Mouse (Mus musculus) embryonic facial prominence, embryonic 14.5 days (tissue): ENCODE measurements around the gene Cntn3. TPM values are rescaled to one million over a fixed set of nuclear protein-coding genes. Genes with fewer than 3 reads are reported as not detected.

Source experiments
- ATAC-seq: fragments of 200-750 bp; cut with Nextera tagmentation; 2 replicates; pipeline ENCODE4 v1.8.0; 2017; ENCODE audit warnings: low read depth, moderate number of reproducible peaks, moderate TSS enrichment
- DNase-seq: peaks from one replicate; pipeline ENCODE4 v3.0.0-alpha.2; 2015; ENCODE audit warnings: low spot score
- H3K27ac ChIP-seq: fragments of 300-500 bp; sonication (generic); replicated peaks from 2 replicates; pipeline ENCODE4 v1.5.1; 2014; ENCODE audit warnings: low read depth, mild to moderate bottlenecking, low read length, moderate library complexity
- H3K27me3 ChIP-seq: fragments of 300-500 bp; sonication (generic); replicated peaks from 2 replicates; pipeline ENCODE4 v1.6.1; 2014; ENCODE audit warnings: low read length; ENCODE audit not compliant: control insufficient read depth, insufficient read depth
- H3K36me3 ChIP-seq: fragments of 300-500 bp; sonication (generic); 2 replicates; pipeline ENCODE4 v1.6.1; 2014; ENCODE audit warnings: low read length, mixed read lengths; ENCODE audit not compliant: control insufficient read depth, insufficient read depth
- H3K4me1 ChIP-seq: fragments of 300-500 bp; sonication (generic); 2 replicates; pipeline ENCODE4 v1.6.1; 2014; ENCODE audit warnings: antibody characterized with exemption, low read length; ENCODE audit not compliant: control insufficient read depth, insufficient read depth
- H3K4me2 ChIP-seq: fragments of 300-500 bp; sonication (generic); 2 replicates; pipeline ENCODE4 v1.6.1; 2014; ENCODE audit warnings: low read depth, mild to moderate bottlenecking, low read length, moderate library complexity, mixed read lengths
- H3K4me3 ChIP-seq: fragments of 300-500 bp; sonication (generic); 2 replicates; pipeline ENCODE4 v1.5.1; 2014; ENCODE audit warnings: low read depth, mild to moderate bottlenecking, low read length
- H3K9ac ChIP-seq: fragments of 300-500 bp; sonication (generic); 2 replicates; pipeline ENCODE4 v1.6.1; 2014; ENCODE audit warnings: low read depth, mild to moderate bottlenecking, low read length, moderate library complexity, mixed read lengths
- H3K9me3 ChIP-seq: fragments of 300-500 bp; sonication (generic); 2 replicates; pipeline ENCODE4 v1.6.1; 2016; ENCODE audit warnings: low read length; ENCODE audit not compliant: control insufficient read depth
- WGBS: fragments of 180-500 bp; shearing (Covaris S2); extraction: QIAGEN DNeasy Blood & Tissue Kit; methylation state at CpG from one replicate; pipeline ENCODE4 v1.1.7; 2014; 5-methylcytosine and 5-hydroxymethylcytosine counted together
- polyA plus RNA-seq: library from polyadenylated mRNA; unstranded; fragments of >200 nt; fragmentation: Nextera tagmentation; extraction: Ambion mirVana; gene quantifications from 2 replicates; pipeline ENCODE4 v1.2.1, GENCODE M21; 2014

Cntn3 gene
- polyA plus RNA-seq, 1 experiment from 2014 or later: 2.2 TPM

- Histone ChIP-seq H3K36me3 (no peaks in the 10 kb centered on the region), H3K4me1 (no peaks in the 10 kb centered on the region), H3K27ac (no peak overlapping the region), H3K27me3 (no peaks in the 10 kb centered on the region), H3K9ac (no peak overlapping the region), H3K4me2 (no peak overlapping the region), H3K4me3 (no peak overlapping the region), H3K9me3 (no peaks in the 10 kb centered on the region)
- ATAC-seq (no peak), DNase-seq (no peak)
- WGBS: 76% methylated on average over 2 of the region's 2 CpGs
These were observed 49.9 kb downstream of the Cntn3 start for GRCm38 (mm10) chr6:102523037-102523436.

DNA sequence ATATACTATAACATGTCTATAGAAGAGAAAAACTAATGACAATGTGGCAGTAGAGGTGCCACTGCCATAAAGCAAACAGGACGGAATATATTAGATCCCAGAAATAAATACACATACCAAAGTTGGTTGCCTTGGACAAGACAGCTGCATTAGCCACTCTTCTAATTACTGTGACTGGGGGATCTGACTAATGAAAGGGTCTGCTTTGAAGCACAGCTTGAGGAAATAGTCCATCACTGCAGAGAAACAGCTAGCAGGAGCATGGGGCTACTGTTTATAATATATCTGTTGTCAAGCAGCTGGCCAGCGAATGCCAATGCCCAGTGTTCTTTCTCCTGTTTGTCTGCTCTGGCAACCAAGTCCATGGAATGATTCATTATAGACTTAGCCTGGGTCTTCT is 51.9 kb downstream of the Cntn3 start:
- Histone ChIP-seq H3K9me3 (no peaks in the 10 kb centered on the region), H3K36me3 (no peaks in the 10 kb centered on the region), H3K4me2 (no peak overlapping the region), H3K9ac (no peak overlapping the region), H3K27ac (no peak overlapping the region), H3K4me1 (no peaks in the 10 kb centered on the region), H3K27me3 (no peaks in the 10 kb centered on the region), H3K4me3 (no peak overlapping the region)
- WGBS: 59% methylated on average over 2 of the region's 2 CpGs
- no peak for DNase-seq
- ATAC-seq: no peak

- H3K27ac ChIP-seq: no peak overlapping the region
- DNase-seq: peak; percentile 32
- no peaks in the 10 kb centered on the region for H3K27me3 ChIP-seq
- H3K9ac ChIP-seq: no peak overlapping the region
- no peaks in the 10 kb centered on the region for H3K9me3 ChIP-seq
- 56% methylated on average over 2 of the region's 2 CpGs for WGBS
- H3K4me2 ChIP-seq: no peak overlapping the region
- H3K36me3 ChIP-seq: no peaks in the 10 kb centered on the region
- ATAC-seq: no peak
- no peak overlapping the region for H3K4me3 ChIP-seq
- H3K4me1 ChIP-seq: no peaks in the 10 kb centered on the region
These were observed 57.7 kb downstream of the Cntn3 start for GRCm38 (mm10) chr6:102515231-102515630.

GRCm38 (mm10) chr6:102512085-102512484 is 60.8 kb downstream of the Cntn3 start:
- Histone ChIP-seq H3K4me3 (no peak overlapping the region), H3K9me3 (no peaks in the 10 kb centered on the region), H3K9ac (no peak overlapping the region), H3K27me3 (no peaks in the 10 kb centered on the region), H3K36me3 (no peaks in the 10 kb centered on the region), H3K4me1 (no peaks in the 10 kb centered on the region), H3K4me2 (no peak overlapping the region), H3K27ac (no peak overlapping the region)
- 61% methylated on average over 1 of the region's 1 CpGs for WGBS
- ATAC-seq: no peak
- DNase-seq: no peak

GRCm38 (mm10) chr6:102485509-102485908 is 87.4 kb downstream of the Cntn3 start:
- ATAC-seq: 0 out of 2 replicates have a peak, but pooled peaks have one; percentile 53

DNA sequence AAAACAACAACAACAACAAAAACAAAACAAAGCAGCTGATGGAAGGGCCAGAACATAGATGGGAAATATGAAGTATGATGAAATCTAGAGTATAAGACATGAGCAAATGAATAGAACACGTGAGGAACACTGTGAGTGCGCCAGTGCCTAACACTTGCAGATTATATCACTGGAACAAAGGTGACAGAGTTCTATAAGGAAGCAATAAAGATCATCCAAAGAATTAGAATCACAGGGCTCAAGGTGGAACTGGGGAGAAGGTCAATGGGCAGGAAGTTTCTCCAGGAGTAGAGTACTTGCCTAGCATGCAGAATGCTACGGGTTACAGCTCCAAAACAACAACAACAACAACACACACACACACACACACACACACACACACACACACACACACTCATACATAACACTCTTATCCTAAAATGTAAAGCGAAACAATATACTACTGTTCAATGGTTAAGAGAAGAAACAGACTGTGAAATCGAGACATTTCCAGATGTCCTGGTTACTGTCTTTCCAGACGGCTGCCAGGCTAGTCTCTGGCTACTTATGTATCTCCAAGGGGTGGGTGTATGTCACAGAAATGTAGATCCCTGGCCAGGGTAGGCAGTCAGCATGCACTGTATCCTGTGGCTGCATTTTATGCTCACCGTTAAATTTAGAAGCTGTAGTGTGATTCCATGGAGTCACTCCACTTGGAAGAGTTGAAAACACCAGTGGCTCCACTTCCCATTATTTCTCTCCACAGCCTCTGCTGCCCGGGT is 94.4 kb downstream of the Cntn3 start:
- ATAC-seq (no peak), DNase-seq (peak; percentile 6)
- Histone ChIP-seq H3K27ac (no peak overlapping the region), H3K27me3 (no peaks in the 10 kb centered on the region), H3K4me1 (no peaks in the 10 kb centered on the region), H3K4me3 (no peak overlapping the region), H3K9ac (no peak overlapping the region), H3K9me3 (no peaks in the 10 kb centered on the region), H3K36me3 (no peaks in the 10 kb centered on the region), H3K4me2 (no peak overlapping the region)
- 70% methylated on average over 8 of the region's 8 CpGs for WGBS

More at GRCm38 (mm10) chr6:102485509-102485908, 87.4 kb downstream of the Cntn3 start:
- DNase-seq: peak; percentile 82
- no peak overlapping the region for H3K4me3 ChIP-seq
- no peaks in the 10 kb centered on the region for H3K36me3 ChIP-seq
- peaks cover 5% of the 10 kb centered on the region; the same call in 1 of the 2 replicates for H3K4me1 ChIP-seq
- H3K27ac ChIP-seq: no peak overlapping the region
- H3K4me2 ChIP-seq: no peak overlapping the region
- no peaks in the 10 kb centered on the region for H3K9me3 ChIP-seq
- no peak overlapping the region for H3K9ac ChIP-seq
- no peaks in the 10 kb centered on the region for H3K27me3 ChIP-seq

DNA sequence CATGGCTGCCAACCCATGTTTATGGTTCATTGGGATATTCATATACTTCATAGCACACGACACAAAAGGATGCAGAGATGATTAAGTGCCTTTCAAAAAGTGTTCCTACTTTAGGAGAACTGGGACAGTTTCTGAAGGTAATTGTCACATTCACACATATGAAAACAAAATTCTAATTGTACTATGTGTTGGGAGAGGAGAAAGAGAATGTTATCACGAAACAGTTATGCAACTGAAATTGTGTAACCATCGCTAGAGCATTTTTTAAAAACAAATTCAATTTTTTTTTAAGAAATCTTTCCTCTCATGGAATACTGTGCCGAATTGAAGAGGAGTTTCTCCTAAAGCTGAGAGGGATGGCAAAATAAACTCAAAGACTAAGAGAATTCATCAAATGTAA is 134.5 kb downstream of the Cntn3 start:
- DNase-seq: no peak
- H3K4me2 ChIP-seq: no peak overlapping the region
- ATAC-seq: no peak
- H3K27me3 ChIP-seq: no peaks in the 10 kb centered on the region
- H3K36me3 ChIP-seq: no peaks in the 10 kb centered on the region
- H3K9ac ChIP-seq: no peak overlapping the region
- WGBS: 82% methylated on average over 4 of the region's 4 CpGs
- no peaks in the 10 kb centered on the region for H3K9me3 ChIP-seq
- no peak overlapping the region for H3K27ac ChIP-seq
- H3K4me3 ChIP-seq: no peak overlapping the region
- no peaks in the 10 kb centered on the region for H3K4me1 ChIP-seq

DNA sequence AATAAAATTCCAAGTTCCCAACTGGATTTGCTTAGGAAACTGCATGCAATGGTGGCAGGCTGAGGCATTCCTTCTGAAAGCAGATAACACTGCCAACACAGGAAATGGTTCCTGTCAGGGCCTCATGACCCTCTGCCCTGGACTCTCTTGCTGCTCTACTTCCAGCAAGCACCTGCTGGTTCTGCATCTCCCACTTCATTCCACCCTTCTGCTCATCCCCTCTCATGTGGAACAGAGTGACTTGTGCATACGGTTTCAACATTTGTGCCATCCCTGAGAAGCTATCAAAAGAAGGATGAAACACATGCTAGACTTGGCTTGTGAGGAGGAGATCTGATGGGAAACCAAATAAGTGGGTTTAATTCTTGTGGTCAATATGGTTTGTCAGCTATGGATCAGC is 145.4 kb downstream of the Cntn3 start:
- Histone ChIP-seq H3K9ac (no peak overlapping the region), H3K9me3 (no peaks in the 10 kb centered on the region), H3K4me2 (no peak overlapping the region), H3K4me1 (no peaks in the 10 kb centered on the region), H3K4me3 (no peak overlapping the region), H3K27me3 (no peaks in the 10 kb centered on the region), H3K36me3 (no peaks in the 10 kb centered on the region), H3K27ac (no peak overlapping the region)
- DNase-seq (no peak), ATAC-seq (no peak)
- 72% methylated on average over 1 of the region's 1 CpGs for WGBS

DNA sequence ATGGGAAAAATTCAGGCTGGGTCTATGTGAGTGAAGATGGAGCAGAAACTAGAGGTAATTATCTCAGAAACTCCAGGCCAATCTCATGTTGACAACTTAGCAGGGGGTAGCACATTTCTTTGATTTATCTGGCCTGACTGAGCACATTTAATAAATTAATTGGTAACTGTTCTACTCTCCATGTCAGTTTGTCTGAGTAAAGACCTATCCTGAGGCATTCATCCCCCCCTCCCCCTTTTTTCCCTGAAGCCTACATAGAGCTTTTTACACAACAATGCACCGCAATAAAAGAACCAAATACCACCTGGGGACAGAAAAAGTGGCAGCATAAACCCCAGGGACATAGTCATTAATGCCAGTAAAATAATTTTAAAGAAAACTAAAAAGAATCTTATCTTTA is 151.1 kb downstream of the Cntn3 start:
- WGBS: 40% methylated on average over 1 of the region's 1 CpGs
- Histone ChIP-seq H3K4me1 (no peaks in the 10 kb centered on the region), H3K4me2 (no peak overlapping the region), H3K27ac (no peak overlapping the region), H3K9ac (no peak overlapping the region), H3K9me3 (no peaks in the 10 kb centered on the region), H3K4me3 (no peak overlapping the region), H3K36me3 (no peaks in the 10 kb centered on the region), H3K27me3 (no peaks in the 10 kb centered on the region)
- no peak for ATAC-seq
- DNase-seq: peak; percentile 13
